Mouse (Mus musculus) lung, embryonic 14.5 days (tissue): ENCODE results near the gene Cdh18. TPM values are rescaled to one million over a fixed set of nuclear protein-coding genes. Genes with fewer than 3 reads are reported as not detected.
"Not testable (repeated sequence)": the region's sequence is repeated elsewhere in the genome, so short reads cannot be mapped to it uniquely, and the experiment has no call there.

ENCODE experiments used
- ATAC-seq: fragments of 200-750 bp; cut with Nextera tagmentation; 2 replicates; pipeline ENCODE4 v1.8.0; 2017; ENCODE audit warnings: mild to moderate bottlenecking, moderate TSS enrichment, moderate library complexity; ENCODE audit not compliant: insufficient read depth
- DNase-seq: peaks from one replicate; pipeline ENCODE4 v3.0.0-alpha.2; 2015
- H3K27ac ChIP-seq: fragments of 300-500 bp; sonication (generic); 2 replicates; pipeline ENCODE4 v1.5.1; 2014; ENCODE audit warnings: low read depth, mild to moderate bottlenecking, moderate library complexity
- H3K27me3 ChIP-seq: fragments of 300-500 bp; sonication (generic); 2 replicates; pipeline ENCODE4 v1.6.1; 2014; ENCODE audit warnings: low read length, control low read depth; ENCODE audit not compliant: insufficient read depth
- H3K36me3 ChIP-seq: fragments of 300-500 bp; sonication (generic); 2 replicates; pipeline ENCODE4 v1.6.1; 2014; ENCODE audit warnings: control low read depth; ENCODE audit not compliant: insufficient read depth
- H3K4me1 ChIP-seq: fragments of 300-500 bp; sonication (generic); 2 replicates; pipeline ENCODE4 v1.6.1; 2014; ENCODE audit warnings: antibody characterized with exemption, control low read depth; ENCODE audit not compliant: insufficient read depth
- H3K4me2 ChIP-seq: fragments of 300-500 bp; sonication (generic); 2 replicates; pipeline ENCODE4 v1.6.1; 2014; ENCODE audit warnings: mild to moderate bottlenecking
- H3K4me3 ChIP-seq: fragments of 300-500 bp; sonication (generic); 2 replicates; pipeline ENCODE4 v1.5.1; 2014; ENCODE audit warnings: low read depth, low read length
- H3K9ac ChIP-seq: fragments of 300-500 bp; sonication (generic); 2 replicates; pipeline ENCODE4 v1.6.1; 2014
- H3K9me3 ChIP-seq: fragments of 300-500 bp; sonication (generic); 2 replicates; pipeline ENCODE4 v1.6.1; 2016; ENCODE audit warnings: low read depth, low read length, control low read depth
- CTCF ChIP-seq: IDR thresholded peaks from 2 replicates; pipeline ENCODE4 v1.5.1; 2016; ENCODE audit warnings: antibody characterized with exemption, low read depth
- WGBS: fragments of 180-500 bp; shearing (Covaris S2); extraction: QIAGEN DNeasy Blood & Tissue Kit; methylation state at CpG from one replicate; pipeline ENCODE4 v1.1.7; 2014; 5-methylcytosine and 5-hydroxymethylcytosine counted together
- polyA plus RNA-seq: library from polyadenylated mRNA; unstranded; fragments of >200 nt; fragmentation: Nextera tagmentation; extraction: Ambion mirVana; gene quantifications from 2 replicates; pipeline ENCODE4 v1.2.1, GENCODE M21; 2014

Cdh18 gene
- polyA plus RNA-seq, 1 experiment from 2014 or later: 0.51 TPM

DNA sequence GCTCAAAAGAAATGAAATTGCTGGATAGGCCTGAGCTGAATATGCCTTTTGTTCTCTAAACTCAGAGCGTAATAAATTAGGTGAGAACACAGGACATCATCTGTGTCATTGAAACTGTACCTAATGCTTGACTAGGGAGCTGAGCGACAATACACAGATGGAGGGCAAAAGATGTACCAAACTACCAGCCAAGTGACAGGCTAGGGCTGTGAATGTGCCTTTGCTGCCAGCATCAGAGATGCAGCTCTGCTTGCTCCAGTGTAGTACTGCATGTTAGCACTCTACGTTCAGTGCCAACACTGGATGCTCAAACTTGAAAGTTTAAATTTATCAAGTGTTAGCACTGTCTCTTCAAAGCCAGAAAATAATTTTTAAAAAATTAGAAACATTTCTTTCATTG, 168.9 kb downstream of the Cdh18 start:
- no peak overlapping the region for H3K27ac ChIP-seq
- WGBS: 64% methylated on average over 3 of the region's 3 CpGs
- no peaks in the 10 kb centered on the region for H3K27me3 ChIP-seq
- no peak overlapping the region for H3K4me2 ChIP-seq
- ATAC-seq: peak; percentile 47; the same call in 1 of the 2 replicates
- peak; percentile 38 for DNase-seq
- H3K4me3 ChIP-seq: no peak overlapping the region
- no peaks in the 10 kb centered on the region for H3K4me1 ChIP-seq
- no peak overlapping the region for H3K9ac ChIP-seq
- H3K9me3 ChIP-seq: no peaks in the 10 kb centered on the region
- TF ChIP-seq CTCF: no peak
- H3K36me3 ChIP-seq: no peaks in the 10 kb centered on the region

DNA sequence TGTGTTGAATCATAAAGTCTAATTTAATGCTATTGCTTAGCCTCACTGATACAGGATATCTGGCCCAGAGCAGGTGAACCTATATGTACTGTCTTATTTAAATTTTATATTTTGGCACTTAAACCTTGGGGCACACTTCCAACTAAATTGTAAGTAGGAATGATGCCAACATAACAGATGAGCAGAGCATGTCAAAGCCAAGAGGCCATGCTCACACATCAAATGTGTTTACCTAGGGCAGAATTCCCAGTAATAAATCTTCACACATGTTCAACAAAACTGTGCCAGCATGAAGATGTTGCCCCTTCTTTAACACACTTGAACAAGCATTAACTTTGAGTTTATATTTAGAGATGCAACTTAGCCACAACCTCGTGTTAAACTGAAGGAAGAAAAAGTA, 177.8 kb downstream of the Cdh18 start:
- Histone ChIP-seq H3K9me3 (no peaks in the 10 kb centered on the region), H3K9ac (no peak overlapping the region), H3K27ac (no peak overlapping the region), H3K27me3 (no peaks in the 10 kb centered on the region), H3K4me3 (no peak overlapping the region), H3K36me3 (no peaks in the 10 kb centered on the region), H3K4me1 (no peaks in the 10 kb centered on the region), H3K4me2 (no peak overlapping the region)
- DNase-seq: no peak
- no peak for TF ChIP-seq CTCF
- 41% methylated on average over 1 of the region's 1 CpGs for whole genome bisulfite sequencing
- no peak for ATAC-seq

DNA sequence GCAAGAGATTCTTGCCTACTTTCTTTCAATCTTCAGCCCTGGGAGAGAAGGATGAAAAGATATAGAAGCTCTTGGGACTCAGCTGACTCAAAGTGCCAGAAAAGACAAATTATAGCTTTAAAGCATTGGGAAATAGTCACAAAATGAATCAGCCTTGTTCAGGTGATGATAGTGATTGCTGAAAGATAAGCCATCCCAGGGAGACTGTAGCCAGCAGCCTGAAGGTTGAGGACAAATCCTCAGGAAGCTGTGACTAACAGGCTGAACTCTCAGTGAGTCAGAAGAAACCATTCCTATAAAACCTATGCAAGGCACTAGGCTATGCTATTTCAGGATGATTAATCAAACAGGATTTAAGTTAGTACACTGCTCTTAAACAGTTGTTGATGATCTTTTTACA, 184.2 kb downstream of the Cdh18 start:
- Histone ChIP-seq H3K4me3 (no peak overlapping the region), H3K9ac (no peak overlapping the region), H3K27ac (no peak overlapping the region), H3K9me3 (no peaks in the 10 kb centered on the region), H3K27me3 (no peaks in the 10 kb centered on the region), H3K4me1 (no peaks in the 10 kb centered on the region), H3K36me3 (no peaks in the 10 kb centered on the region), H3K4me2 (no peak overlapping the region)
- ATAC-seq (no peak), DNase-seq (no peak)
- TF ChIP-seq CTCF: no peak

DNA sequence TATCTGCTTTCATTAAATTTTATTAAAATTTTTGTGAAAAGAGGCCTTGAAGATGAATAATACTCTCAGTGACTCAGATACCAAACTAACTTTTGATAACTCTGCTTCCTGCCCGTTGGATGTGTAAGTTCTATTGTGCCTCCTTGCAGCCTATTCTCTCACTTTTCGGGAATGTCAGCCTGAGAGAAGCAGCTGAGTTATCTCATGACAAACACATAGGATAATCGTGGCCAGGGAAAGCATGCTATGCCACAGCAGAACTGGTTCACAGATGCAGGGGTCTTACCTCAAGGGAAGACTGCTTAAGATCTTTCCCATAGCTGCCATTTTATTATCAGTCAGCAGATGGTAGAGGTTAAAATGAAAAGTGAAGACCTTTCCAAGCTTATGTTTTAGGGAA, 187.3 kb downstream of the Cdh18 start:
- no peaks in the 10 kb centered on the region for H3K36me3 ChIP-seq
- WGBS: 43% methylated on average over 3 of the region's 3 CpGs
- no peak overlapping the region for H3K27ac ChIP-seq
- DNase-seq: peak; percentile 3
- TF ChIP-seq CTCF: no peak
- no peaks in the 10 kb centered on the region for H3K4me1 ChIP-seq
- no peak overlapping the region for H3K4me3 ChIP-seq
- H3K9me3 ChIP-seq: no peaks in the 10 kb centered on the region
- no peak overlapping the region for H3K4me2 ChIP-seq
- ATAC-seq: no peak
- H3K27me3 ChIP-seq: no peaks in the 10 kb centered on the region
- H3K9ac ChIP-seq: no peak overlapping the region

DNA sequence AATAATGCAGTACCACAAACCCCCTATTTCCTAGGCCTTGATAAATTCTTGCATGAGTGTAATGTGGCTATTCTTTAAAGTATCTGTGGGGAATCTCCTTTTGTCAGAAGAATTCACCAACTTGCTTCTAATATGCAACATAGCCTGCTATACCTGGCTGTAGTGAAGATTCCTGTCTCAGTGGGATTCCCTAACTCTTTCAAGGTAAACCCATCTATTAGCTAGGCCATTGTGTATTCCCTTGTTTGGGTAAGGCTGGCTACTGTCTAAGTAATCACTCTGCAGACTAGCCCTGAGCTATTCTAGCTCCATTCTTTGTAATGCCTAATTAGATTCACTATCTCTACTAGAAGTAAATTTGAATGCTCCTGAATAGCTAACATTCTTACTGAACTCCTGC, 212.4 kb downstream of the Cdh18 start:
- not testable (repeated sequence) for DNase-seq, H3K27me3 ChIP-seq, ATAC-seq, H3K4me2 ChIP-seq, H3K27ac ChIP-seq, H3K4me3 ChIP-seq, H3K4me1 ChIP-seq, H3K9me3 ChIP-seq, H3K36me3 ChIP-seq, H3K9ac ChIP-seq

DNA sequence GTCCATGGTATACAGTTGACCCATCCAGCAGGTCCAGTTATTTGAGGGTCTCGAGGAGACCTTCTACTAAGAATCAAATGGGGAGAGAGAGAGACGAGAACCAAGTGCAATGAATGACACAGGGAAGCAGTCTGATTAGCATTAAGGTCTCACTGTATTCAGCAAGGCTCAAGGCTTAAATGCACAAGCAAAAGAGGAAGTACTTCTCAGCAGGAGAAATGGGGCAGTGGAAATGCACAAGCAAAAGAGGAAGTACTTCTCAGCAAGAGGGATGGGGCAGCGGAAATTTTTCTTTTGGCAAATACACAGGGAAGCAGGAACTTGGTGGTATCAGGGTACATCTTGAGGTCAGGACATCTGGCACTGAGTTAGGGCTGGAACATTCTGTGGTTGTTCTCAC, 217.8 kb downstream of the Cdh18 start:
- H3K27ac ChIP-seq, H3K4me3 ChIP-seq, H3K9ac ChIP-seq, H3K4me2 ChIP-seq, H3K4me1 ChIP-seq, ATAC-seq, H3K9me3 ChIP-seq, DNase-seq, H3K36me3 ChIP-seq, H3K27me3 ChIP-seq: not testable (repeated sequence)
- WGBS: 93% methylated on average over 3 of the region's 3 CpGs

DNA sequence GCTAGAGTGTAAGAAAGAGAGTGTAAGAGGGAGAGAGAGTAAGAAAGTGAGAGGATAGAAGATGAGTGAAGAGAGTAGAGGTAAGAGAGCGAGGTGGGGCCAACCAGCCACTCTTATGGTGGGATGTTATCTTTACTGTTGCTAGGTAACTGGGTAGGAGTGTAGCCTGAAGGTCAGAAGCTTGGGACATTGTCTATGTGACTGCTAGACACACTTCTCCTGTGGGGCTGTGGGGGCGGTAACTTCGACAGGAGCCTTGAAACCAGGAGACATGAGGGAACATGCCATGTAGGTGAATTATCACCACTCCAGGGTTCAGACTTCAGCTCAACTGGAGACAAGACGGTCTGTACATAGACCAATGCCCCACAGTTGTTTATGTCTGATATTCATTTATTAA, 227.5 kb downstream of the Cdh18 start:
- no peak overlapping the region for H3K27ac ChIP-seq
- no peak for ATAC-seq
- H3K9ac ChIP-seq: no peak overlapping the region
- 87% methylated on average over 4 of the region's 4 CpGs for WGBS
- no peaks in the 10 kb centered on the region for H3K4me1 ChIP-seq
- H3K27me3 ChIP-seq: no peaks in the 10 kb centered on the region
- no peaks in the 10 kb centered on the region for H3K36me3 ChIP-seq
- no peak for DNase-seq
- TF ChIP-seq CTCF: no peak
- no peaks in the 10 kb centered on the region for H3K9me3 ChIP-seq
- H3K4me2 ChIP-seq: no peak overlapping the region
- no peak overlapping the region for H3K4me3 ChIP-seq

DNA sequence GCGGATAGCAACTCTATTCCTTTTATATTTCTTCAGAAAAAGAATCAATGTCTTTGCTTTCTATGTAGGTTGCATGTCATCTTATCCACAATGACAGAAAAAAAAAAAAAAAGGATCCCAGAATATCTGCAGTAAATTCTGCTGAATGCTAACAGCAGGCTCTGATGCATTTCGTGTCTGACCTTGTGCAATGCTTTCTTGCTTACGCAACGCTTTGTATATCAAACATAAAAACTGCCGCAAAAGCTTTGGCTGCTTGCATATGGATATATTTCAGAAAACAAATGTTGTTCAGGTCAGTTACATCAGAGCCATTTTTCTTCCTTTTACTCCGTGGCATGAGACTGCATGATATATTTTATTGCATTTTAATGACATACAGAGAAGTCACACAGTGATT, 240.9 kb downstream of the Cdh18 start:
- peak; percentile 57 for DNase-seq
- H3K27me3 ChIP-seq: no peaks in the 10 kb centered on the region

More for the DNA sequence above, 240.9 kb downstream of the Cdh18 start:
- TF ChIP-seq CTCF: no peak
- H3K4me1 ChIP-seq: no peaks in the 10 kb centered on the region
- H3K36me3 ChIP-seq: no peaks in the 10 kb centered on the region
- H3K4me3 ChIP-seq: no peak overlapping the region
- H3K4me2 ChIP-seq: no peak overlapping the region
- H3K27ac ChIP-seq: no peak overlapping the region
- H3K9me3 ChIP-seq: no peaks in the 10 kb centered on the region
- no peak for ATAC-seq
- H3K9ac ChIP-seq: no peak overlapping the region
- 68% methylated on average over 6 of the region's 6 CpGs for WGBS
